Mouse (Mus musculus): ENCODE data around the gene Pdcd4.

Gene Pdcd4

DNA sequence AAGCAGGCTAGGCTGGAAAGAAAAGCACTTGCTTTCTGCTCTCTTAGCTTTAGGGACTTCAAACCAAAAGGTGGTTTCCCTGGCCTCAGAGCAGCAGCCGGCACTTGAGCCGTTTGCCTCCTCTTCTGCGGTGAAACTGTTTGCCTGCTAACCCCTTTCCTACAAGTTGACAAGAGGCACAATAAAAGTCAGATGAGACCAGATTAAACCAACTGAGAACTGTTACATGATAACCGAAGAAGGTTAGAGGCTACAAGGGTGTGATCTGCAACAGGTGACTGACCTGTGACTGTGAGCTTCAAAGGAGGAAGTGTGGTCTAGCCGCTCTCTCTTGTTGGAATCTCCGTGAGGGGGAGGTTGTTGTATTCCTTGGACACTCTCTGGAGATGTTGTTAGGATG, 20.5 kb upstream of the Pdcd4 start:
- DNase-seq (ENCODE audit: low spot score), result no peak

DNA sequence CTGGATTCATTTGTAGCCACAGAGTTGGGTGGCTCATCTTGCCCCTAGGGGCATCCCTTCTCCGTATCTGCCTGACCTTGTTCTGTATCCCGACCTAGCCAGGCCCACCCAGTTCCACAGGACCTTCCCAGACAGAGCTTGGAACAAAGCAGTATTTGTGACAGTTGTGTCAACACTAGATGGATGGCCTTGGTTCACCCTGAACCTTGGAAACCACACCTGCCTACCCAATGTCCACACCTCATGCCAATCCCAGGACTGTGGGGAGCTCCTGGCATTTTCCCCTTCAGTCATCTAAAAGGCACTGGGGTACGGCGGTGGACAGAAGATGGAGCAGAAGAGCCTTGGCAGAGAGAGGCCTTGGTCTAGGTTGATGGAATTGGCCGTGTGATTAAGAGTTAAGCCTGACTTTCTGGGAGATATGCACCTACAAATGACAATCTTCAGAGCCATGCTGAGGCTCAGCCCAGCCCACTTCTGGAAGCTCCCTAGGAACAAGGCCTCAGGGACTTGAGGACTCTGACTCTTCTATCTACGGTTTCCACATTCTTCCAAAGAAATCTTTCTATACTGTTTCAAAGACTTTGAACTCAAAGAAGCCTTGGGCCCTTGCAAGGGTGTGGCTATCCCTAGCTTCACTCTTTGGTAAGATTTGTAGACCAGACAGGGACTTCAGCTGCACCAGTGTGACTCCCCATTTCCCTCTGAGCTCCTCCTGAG, 18.9 kb upstream of the Pdcd4 start:
- no peak for DNase-seq (ENCODE audit: low spot score)

DNA sequence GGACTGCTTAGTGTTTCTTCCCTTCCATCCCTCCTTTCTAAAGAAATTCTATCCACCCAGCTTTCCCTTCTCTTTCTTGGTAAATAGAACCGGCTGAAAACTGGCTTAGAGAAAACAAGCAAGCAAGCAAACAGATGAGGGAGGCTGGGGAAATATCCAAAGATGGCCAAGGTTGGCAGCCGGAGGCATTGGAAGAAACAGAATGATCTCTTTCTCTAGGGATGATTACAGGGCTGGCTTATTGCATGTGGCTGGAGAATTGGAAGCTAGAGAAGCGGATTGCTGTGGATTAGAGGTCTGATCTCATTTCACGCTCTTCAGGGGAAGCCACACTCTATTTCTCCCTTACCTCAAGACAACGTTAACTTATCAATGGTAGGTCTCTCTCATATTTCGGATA, 16.8 kb upstream of the Pdcd4 start:
- no peak for DNase-seq (ENCODE audit: low spot score)

DNA sequence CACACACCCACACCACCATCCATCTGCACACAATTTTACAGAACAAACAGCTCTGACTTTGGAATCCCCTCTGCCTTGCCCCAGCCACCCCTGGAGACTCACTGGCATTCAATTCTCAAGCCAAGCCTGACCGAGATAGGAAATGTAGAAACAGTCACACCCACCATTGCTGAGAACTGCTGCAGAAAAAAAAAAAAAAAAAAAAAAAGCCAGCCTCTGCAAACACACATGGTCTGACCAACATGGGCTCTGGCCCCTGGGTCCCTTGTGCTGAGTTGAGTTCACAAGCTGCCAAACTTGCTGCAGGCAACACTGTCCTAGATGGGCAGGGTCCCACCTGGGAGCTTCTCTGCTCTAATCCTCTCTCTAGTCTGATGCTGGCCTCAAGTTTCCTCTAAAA, 14.3 kb upstream of the Pdcd4 start:
- DNase-seq (ENCODE audit: low spot score), result no peak

DNA sequence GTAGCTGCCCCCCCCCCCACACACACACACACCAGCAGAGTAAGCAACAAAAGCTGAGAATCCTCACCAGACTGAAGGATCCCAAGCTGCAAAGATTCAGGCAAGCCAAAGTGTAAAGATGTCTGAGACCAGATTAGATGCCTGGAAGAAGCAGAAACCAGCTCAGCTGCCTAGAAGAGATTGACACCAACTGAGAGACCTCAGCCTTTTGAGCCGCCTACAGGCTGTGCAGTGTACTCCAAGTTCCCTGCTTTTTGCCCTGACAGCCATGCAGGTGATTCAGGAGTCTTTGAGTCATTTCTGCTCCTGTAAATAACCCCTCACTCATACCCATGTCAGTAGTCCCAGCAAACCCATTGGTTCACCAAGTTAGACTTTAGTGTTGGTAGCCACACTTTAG, 11.6 kb upstream of the Pdcd4 start:
- no peak for DNase-seq (ENCODE audit: low spot score)

DNA sequence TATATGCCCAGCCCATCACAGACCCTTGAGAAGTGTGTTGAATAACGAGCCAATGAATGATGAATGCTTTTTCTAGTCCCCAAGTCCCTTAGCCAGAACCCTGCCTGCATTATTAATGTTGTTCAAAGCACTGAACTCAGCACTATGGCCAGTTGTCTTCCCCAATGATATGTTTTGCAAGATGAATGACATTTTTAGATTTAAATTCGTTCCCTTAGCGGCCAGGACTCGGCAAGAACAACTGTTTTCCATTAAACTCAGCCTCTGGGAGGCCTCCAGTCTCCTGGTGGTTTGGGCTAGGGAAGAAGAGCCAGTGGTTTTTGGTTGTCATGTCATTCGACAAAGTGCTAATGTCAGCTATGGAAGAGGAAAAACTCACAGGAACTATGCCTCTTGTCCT, 10.2 kb upstream of the Pdcd4 start:
- DNase-seq (ENCODE audit: low spot score), result no peak

DNA sequence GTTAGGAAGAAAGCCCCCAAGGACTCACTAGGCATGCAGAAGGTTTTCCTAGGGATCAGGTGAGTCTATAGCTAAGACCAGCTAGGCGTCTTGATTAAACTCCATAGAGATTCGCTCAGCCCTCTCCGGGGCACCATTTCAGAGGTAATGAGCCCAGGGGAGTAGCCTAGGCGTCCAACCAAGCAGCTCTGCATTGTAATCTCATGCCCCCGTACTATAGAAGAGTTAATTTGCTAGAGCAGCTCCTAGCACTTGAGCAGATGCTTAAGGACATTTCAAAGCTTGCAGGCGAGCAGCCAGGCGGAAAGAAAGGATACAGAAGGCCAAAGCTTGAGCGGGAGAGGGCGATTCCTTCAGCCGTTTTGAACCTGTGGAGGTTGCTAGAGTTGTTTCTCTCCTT, 6.6 kb upstream of the Pdcd4 start:
- no peak for DNase-seq (ENCODE audit: low spot score)

DNA sequence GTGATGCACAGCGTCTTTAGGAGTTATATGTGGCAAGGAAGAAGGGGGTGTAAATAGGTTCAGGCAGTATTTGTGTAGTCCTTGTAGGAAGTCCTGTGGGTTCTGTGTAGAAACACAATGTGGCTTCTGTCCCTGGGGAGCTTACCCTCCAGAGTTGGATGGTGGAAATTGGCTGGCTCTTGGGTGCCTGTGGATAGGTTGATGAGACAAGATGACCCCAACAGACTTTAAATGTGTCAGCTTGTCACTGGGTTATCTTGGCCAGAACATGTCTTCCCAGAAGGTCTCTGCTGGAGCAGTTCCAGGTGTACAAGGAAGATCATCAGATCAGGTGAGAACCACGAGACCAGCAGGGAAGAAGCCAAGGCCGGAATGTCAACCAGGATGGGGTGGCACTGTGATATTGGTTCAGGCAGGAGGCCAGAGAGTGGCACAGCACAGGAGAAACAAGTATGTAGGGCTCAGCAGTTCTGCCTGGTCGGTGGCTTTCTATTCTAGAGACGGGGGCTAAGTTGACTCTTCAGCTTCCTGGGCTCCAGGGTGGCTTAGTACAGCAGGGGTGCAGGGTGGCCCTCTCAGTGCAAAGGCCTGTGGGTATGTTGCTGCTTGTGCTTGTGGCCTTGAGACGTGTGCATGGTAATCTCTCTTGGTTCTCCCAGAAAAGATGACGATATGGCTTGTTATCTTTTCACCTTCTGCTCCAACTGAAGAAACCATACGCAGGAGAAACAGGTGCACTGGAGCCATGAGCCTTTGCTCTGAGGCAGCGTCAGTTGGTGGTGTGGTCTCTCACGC, 5.3 kb upstream of the Pdcd4 start:
- no peak for DNase-seq (ENCODE audit: low spot score)

DNA sequence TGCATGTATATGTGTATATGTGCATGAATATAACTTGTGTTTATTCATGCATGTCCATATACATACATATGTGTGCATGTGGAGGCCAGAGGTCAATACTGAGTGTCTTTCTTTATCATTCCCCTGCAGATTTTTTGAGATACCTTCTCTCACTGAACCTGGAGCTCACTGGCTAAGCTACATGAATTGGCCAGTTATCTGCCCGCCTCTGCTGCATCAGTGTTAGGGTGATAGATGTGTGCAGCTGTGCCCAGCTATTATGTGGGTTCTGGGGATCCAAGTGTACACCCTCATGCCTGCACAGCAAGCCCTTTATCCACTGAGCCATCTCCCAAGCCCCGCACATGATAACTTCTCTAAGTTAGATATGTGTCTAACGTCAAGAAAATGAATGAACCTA, 4.2 kb upstream of the Pdcd4 start:
- DNase-seq (ENCODE audit: low spot score), result no peak

DNA sequence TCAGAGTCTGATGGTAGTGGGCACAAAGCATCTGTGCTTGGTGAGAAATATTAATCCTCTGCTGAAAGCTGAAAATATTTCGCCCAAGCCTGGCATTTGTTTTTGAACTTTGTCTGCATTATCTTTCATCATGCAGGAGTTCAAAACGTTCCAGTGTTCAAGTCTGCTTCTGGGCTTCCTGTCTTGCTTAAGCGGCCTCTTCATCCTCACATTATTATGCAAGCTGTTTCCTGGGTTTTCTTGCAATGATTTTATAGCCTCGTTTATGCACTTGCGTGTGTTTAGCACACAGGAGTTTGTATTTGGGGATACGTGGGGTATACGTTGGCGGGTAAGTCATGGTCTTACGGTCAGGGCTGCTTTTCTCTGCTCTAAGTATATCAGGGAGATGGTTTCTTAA, 3.7 kb upstream of the Pdcd4 start:
- no peak for DNase-seq (ENCODE audit: low spot score)

DNA sequence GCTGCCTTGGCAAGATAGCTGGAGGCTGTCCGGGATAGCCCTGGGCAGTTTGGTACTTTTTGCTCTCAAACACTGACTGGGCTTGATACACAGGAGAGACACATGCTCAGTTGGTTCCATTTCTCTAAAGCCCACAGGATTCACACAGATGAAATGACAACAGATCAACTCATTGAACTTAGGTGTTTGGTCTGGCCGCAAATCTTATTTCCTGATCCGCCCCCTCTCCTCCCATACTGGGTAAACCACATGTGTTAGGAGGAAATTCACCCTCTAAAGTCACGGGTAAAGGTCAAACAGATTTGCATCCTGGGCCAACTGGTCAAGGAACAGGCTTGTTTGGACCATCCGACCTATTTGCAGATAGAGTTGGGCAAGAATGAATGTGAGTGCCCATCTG, 2.5 kb upstream of the Pdcd4 start:
- DNase-seq (ENCODE audit: low spot score), result no peak

DNA sequence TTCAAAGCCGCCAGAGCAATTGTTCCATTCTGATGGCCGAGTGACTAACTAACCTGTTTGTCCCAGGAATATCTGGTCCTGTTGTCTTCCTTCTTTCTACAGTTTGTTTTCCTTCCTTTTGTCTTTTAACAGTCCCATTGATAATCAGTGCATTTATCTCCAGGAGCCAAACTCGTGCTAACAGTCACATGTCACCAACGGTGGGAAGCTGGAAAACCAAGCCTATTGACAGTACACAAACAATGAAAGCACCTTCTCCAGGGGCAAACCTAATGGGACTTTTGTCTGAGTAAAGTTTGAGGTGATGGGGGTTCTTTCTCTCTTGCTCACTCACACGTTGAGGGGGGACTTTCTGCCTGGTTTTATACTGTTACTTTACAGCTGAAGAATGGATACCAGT, 1.8 kb upstream of the Pdcd4 start:
- DNase-seq (ENCODE audit: low spot score), result no peak

DNA sequence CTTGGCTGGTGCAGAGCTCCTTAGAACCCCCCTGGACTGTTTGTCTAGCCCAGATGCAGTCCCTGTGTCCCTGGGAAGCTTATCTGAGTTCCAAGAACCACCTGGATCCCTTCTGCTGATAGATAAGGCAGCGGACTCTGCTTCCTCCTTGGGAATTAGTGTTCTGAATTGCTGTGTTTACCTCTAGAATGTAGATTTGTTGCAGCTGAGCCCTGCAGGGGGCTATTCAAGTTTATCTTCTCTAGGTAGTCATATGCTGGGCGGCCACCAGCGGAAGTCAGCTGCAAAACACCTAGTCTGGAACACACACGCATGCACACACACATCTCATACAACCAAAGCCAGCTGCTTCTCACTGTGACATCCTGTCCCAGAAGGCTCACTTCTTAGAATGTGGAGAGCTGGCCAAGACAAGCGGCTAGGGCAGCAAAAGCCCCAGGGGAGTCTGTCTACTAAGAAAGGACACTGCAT, 1.2 kb upstream of the Pdcd4 start:
- no peak for DNase-seq (ENCODE audit: low spot score)

DNA sequence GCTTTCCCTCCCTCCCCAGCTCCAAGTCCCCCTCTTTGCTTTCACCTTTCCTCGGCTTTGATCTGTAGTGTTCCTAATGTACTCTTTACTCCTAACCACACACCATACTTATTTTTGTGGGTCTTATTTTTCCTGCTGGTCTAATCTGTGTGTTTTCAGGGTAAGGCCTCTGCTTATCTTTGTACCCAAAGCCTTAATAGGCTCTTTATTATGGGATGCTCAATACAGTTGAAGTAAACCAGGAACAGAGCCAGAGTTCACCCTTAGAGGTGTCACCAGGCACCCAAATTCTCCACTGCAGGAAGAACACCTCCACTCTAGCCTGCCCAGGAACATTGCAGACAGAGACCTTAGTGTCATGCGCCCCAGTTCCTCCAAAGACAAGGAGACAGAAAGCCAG, 462 bp upstream of the Pdcd4 start:
- no peak for DNase-seq (ENCODE audit: low spot score)

DNA sequence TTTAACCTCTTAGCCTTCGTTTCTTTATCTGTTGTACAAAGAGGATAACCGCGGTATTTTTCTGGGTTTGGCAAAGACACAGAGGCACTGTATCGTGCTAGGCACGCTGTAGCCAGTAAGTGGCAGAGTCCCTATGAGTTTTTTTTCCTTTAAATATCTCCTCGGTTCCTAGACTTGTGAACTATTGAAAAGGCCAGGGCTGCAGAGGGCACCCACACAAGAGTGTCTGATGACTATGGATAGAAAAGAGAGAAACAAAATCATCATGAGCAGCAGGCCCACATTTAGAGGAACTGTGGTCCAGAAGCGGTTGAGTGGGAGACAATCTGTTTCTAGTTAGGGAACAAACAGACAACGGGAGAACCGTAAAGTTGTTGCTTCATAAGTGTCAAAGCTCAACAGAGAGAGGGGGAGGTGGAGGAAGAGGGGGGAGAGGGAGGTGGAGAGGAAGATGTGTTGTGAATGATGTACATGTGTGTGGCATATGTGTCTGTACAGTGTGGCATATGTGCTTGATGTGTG, 868 bp downstream of the Pdcd4 start:
- no peak for DNase-seq (ENCODE audit: low spot score)

DNA sequence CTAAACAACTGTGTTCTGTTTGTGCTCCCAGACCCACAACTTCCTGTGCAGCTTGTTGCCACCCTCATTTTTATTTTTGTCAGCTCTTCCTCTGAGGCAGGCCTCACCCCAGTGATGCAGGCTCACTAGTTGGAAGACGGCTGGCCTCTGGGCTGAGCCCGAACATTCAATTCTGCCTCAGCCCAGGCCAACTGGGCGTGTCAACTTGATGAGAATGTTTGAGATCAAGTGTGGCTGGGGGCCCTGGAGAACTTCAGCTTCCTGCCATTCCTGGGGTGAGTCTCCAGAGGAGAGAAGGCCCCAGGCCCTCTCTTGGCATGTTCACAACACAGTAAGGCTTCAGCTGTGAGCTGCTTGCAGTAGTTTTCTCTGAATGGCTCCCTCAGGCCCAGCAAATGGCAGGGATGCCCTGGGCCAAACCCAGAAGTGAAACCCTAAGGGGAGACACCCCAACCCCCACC, 1.7 kb downstream of the Pdcd4 start:
- DNase-seq (ENCODE audit: low spot score), result no peak

DNA sequence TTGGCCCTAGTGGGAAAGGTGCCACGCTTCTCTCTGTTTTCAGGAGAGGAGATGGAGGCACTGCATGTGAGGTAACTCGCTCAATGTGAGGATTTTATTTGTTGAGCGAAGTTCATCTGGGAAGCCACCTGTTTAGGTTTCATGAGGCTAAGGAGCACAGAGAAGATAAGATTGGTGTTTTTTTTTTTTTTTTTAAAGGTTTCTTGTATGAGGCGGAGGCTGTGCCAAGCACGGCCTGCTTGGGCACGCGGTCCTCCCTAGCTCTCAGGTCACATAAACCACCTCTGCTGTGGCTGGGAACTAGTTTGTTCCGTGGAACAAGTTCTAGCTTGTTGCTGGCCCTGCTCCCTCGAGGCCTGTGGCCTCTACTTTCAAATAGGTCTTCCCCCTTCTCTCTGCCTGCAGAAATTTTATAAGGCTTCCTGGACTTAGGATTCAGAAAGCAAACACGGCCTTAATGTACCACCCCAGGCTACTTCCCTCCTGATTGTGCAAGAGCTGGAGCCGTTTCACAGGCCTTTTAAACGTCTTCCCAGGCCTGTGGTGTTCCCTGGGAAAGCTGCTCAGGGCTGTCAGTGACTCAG, 2.6 kb downstream of the Pdcd4 start:
- DNase-seq (ENCODE audit: low spot score), result no peak

DNA sequence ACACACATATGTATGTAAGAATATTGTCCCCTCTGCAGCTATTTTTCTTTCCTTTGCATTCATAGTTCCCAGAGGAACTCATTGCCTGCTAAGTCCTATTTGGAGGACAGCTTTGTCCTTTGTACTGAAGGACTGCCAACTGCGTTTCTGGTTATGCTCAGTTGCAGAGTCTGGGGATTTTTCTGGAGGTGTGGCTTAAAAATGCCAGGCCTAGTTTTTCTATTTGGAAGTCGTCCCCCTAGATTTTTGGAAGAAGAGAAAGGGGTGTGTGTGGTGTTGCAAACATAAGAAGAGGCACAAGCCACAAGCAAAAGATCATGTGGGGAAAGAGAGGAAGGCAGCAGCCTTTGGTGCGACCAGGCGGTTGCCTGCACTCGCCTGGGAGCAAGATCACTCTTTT, 6.0 kb downstream of the Pdcd4 start:
- DNase-seq (ENCODE audit: low spot score), result no peak

DNA sequence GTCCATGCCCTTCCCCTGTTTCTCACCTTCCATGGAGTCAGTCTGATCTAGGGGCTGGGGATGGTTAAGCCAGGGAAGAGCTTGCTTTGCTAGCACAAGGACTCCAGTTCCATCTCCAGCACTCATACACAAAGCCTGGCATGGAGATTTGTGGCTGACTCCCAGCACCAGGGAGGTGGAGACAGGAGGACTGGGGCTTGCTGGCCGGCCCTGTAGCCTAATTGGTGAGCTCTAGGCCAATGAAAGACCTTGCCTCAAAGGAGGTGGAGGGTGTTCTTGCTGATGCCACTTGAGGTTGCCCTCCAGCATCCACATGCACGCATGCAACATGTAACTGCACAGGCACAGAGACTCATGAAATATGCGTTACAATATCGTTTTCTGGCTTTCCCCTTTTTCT, 6.5 kb downstream of the Pdcd4 start:
- no peak for DNase-seq (ENCODE audit: low spot score)

DNA sequence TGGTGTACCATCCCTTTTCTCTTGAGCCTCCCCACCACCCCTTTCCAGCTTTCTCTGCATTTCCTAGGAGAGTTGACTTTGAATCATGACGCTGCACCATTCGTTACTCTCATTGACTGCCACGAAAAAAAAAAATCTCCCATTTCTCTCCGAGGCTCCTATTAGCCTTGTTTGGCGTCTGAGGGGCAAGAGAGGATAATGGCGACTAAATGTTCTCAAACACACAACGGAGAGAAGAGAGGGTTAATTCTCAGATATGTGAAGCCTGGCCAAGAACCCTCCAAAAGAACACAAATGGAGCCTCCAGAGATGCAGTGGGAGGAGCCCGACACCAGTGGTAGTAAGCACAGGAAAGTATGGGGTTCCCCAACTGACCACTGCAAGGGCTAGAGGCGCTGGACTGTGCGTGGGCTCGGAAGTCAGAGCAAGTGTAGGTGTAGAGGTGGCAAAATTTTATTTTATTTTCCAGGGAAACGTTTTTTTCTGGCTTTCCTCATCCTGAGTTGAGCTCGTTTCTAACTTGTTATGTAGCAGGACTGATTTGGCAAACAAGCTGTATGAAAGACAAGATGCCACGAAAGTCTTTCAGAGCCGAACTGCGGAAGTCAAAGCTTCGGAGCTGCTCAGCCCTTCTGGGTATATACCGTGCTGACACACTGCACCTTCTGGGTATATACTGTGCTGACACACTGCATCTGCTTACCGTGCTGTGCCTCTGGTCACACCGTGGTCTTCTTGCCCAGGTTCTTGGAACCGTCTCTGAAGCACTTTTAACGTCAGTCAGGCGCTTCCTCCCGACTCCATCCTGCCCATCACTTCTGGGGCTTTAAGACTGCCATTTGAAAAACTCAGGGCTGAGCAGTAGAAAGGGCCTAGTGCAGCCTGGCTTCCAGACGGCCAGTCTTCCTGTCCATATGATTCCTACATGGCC, 7.2 kb downstream of the Pdcd4 start:
- no peak for DNase-seq (ENCODE audit: low spot score)

DNA sequence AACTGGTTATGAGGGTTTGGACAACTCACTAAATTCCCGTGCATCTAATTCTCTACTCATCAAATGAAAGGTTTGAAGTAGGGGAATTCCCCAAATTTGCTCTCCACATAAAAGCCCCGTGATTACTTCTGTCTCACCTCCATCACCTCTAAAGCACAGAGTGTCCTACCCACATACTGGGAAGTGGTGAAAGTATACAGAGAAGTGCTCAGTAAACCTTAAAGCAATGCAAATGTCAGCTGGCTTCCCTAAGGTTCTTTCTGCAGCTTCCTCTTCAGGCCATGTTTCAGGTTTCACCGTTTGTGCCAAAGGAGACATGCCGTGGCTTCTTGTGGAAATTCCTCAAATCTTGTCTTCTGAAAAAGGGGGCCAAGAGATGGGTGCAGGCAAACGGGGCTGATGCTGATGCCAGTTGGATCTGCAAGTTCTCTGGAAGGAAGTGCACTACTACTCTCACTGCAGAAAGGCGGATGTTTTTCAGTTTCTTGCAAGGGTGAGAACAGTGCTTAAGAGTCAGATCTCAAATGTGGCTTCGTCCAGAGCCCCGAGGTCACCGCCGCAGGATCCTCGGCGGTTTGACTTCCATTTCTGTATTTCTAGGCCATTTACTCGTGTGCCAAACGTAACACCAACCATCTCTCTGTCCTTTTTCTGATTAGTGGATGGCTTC, 8.0 kb downstream of the Pdcd4 start:
- no peak for DNase-seq (ENCODE audit: low spot score)
